Mouse (Mus musculus) left cerebral cortex, adult 8-10 months (tissue): ENCODE data around the gene Parva. TPM values are rescaled to one million over a fixed set of nuclear protein-coding genes. Genes with fewer than 3 reads are reported as not detected.

Experiments used
- DNase-seq, 2 experiments: peaks; one replicate each; pipeline ENCODE4 v3.0.0; 2022; ENCODE audit warnings: low spot score in 2 of 2
- total RNA-seq, 4 experiments: library from RNA; stranded (reverse); gene quantifications; 2 replicates each; pipeline ENCODE4 v1.2.4; 2022

Gene Parva
- 10 to 100 TPM; 46.7 to 58.2 (median 53.1) TPM for total RNA-seq

GRCm38 (mm10) chr7:112427357-112428157, at the start of gene Parva:
TSS of gene Parva (plus strand) at chr7:112427505.
- peak; percentile 16 to 32 for DNase-seq

- DNase-seq, result no peak
These were observed 49.2 kb upstream of the Parva start for GRCm38 (mm10) chr7:112378056-112378455.

- peak; percentile 48 to 86 for DNase-seq
These were observed 48.8 kb upstream of the Parva start for GRCm38 (mm10) chr7:112378476-112378875.

GRCm38 (mm10) chr7:112386521-112386920, 40.8 kb upstream of the Parva start:
- DNase-seq, result no peak

- no peak for DNase-seq
These were observed 39.4 kb upstream of the Parva start for GRCm38 (mm10) chr7:112387876-112388275.

- DNase-seq, result no peak
These were observed 38.9 kb upstream of the Parva start for GRCm38 (mm10) chr7:112388363-112388875.

GRCm38 (mm10) chr7:112389611-112390251, 37.6 kb upstream of the Parva start:
- no peak for DNase-seq

- DNase-seq, result no peak
These were observed 36.9 kb upstream of the Parva start for GRCm38 (mm10) chr7:112390252-112390936.

- no peak for DNase-seq
These were observed 36.2 kb upstream of the Parva start for GRCm38 (mm10) chr7:112390937-112391605.

GRCm38 (mm10) chr7:112397786-112398185, 29.5 kb upstream of the Parva start:
- no peak for DNase-seq

- DNase-seq, result no peak
These were observed 27.7 kb upstream of the Parva start for GRCm38 (mm10) chr7:112399425-112400170.

- DNase-seq, result peak in 1 of 2 experiments; percentile 49
These were observed 27.1 kb upstream of the Parva start for GRCm38 (mm10) chr7:112400175-112400574.

GRCm38 (mm10) chr7:112405061-112405460, 22.2 kb upstream of the Parva start:
- DNase-seq, result no peak

GRCm38 (mm10) chr7:112405578-112405977, 21.7 kb upstream of the Parva start:
- DNase-seq, result no peak

GRCm38 (mm10) chr7:112407597-112407996, 19.7 kb upstream of the Parva start:
- no peak for DNase-seq

- no peak for DNase-seq
These were observed 17.3 kb upstream of the Parva start for GRCm38 (mm10) chr7:112409991-112410390.

- DNase-seq, result no peak
These were observed 14.0 kb upstream of the Parva start for GRCm38 (mm10) chr7:112413286-112413685.

- DNase-seq, result no peak
These were observed 11.2 kb upstream of the Parva start for GRCm38 (mm10) chr7:112416058-112416526.

GRCm38 (mm10) chr7:112416730-112417513, 10.4 kb upstream of the Parva start:
- DNase-seq, result no peak

GRCm38 (mm10) chr7:112417598-112417997, 9.7 kb upstream of the Parva start:
- DNase-seq, result no peak
